In genomic region chr11:102761309-102762210, GRCm38 (mm10) we compare ENCODE assay signal across 8 mouse cellular contexts. TPM values are rescaled to one million over a fixed set of nuclear protein-coding genes. Genes with fewer than 3 reads are reported as not detected.
A peak's percentile ranks its signal among the peaks of the same experiment; 100 is the strongest.
DNase-seq lines count a peak whose midpoint lies in the region; ATAC-seq and TF ChIP-seq lines count a peak whose summit lies in the region.

TSS of gene Adam11 (plus strand) at chr11:102761439.

- peak; percentile 51 for ATAC-seq in heart, embryonic 15.5 days (replicated peaks; ENCODE audit: insufficient number of reproducible peaks, insufficient read depth, low FRiP score, low read depth)
- ATAC-seq in intestine, embryonic 16.5 days = peak; percentile 52
- peak; percentile 62 for ATAC-seq in midbrain, embryonic 13.5 days

- intact Hi-C loops in gastrocnemius, postnatal 14 days (cut with DNase I; ENCODE audit: low total_unique reads) = no loop called here

- peaks cover 34% of the 10 kb centered on the region for H3K4me1 ChIP-seq in heart, embryonic 15.5 days (replicated peaks)
- H3K4me1 ChIP-seq in E14TG2a.4 (replicated peaks; ENCODE audit: low read depth, low read length) = peaks cover 25% of the 10 kb centered on the region
- peaks cover 6% of the 10 kb centered on the region for H3K4me1 ChIP-seq in intestine, embryonic 16.5 days (ENCODE audit: control insufficient read depth, insufficient read depth, low read length)
- peaks cover 26% of the 10 kb centered on the region for H3K4me1 ChIP-seq in midbrain, embryonic 13.5 days (replicated peaks)

- H3K9me3 ChIP-seq in heart, embryonic 15.5 days (replicated peaks) = no peaks in the 10 kb centered on the region
- H3K9me3 ChIP-seq in E14TG2a.4 (ENCODE audit: low read length) = no peaks in the 10 kb centered on the region
- H3K9me3 ChIP-seq in intestine, embryonic 16.5 days (ENCODE audit: control insufficient read depth, low read length) = no peaks in the 10 kb centered on the region
- no peaks in the 10 kb centered on the region for H3K9me3 ChIP-seq in midbrain, embryonic 13.5 days

- peaks cover 21% of the 10 kb centered on the region for H3K27me3 ChIP-seq in heart, embryonic 15.5 days
- peaks cover 84% of the 10 kb centered on the region for H3K27me3 ChIP-seq in E14TG2a.4 (ENCODE audit: insufficient read depth, low read length)
- peaks cover 14% of the 10 kb centered on the region; the same call in 1 of the 2 replicates for H3K27me3 ChIP-seq in intestine, embryonic 16.5 days (replicated peaks; ENCODE audit: control insufficient read depth, insufficient read depth, low read length)
- H3K27me3 ChIP-seq in midbrain, embryonic 13.5 days = peaks cover 13% of the 10 kb centered on the region; the same call in 1 of the 2 replicates

- no peak for TF ChIP-seq CTCF in E14TG2a.4 (conservative IDR thresholded peaks at IDR 0.05; ENCODE audit: low read length)

- DNase-seq in heart, adult 18-20 months = no peak
- peak; percentile 70 to 80 for DNase-seq in cerebellum, postnatal 25 days
- DNase-seq in urinary bladder, postnatal 25 days (ENCODE audit: low spot score) = no peak
- DNase-seq in gastrocnemius, postnatal 14 days = no peak

- peak within 1 kb of the TSS; percentile 78 for H3K9ac ChIP-seq in heart, embryonic 15.5 days
- peak within 1 kb of the TSS; percentile 67 for H3K9ac ChIP-seq in intestine, embryonic 16.5 days (ENCODE audit: low read depth, low read length)
- peak within 1 kb of the TSS; percentile 88 for H3K9ac ChIP-seq in midbrain, embryonic 13.5 days (replicated peaks)

- peak within 1 kb of the TSS; percentile 31; the same call in 1 of the 2 replicates for H3K27ac ChIP-seq in heart, embryonic 15.5 days
- no peak within 1 kb of the TSS for H3K27ac ChIP-seq in intestine, embryonic 16.5 days (ENCODE audit: low read length)
- peak within 1 kb of the TSS; percentile 56 for H3K27ac ChIP-seq in midbrain, embryonic 13.5 days

- peak within 1 kb of the TSS; percentile 68 for H3K4me3 ChIP-seq in heart, embryonic 15.5 days
- peak within 1 kb of the TSS; percentile 81 for H3K4me3 ChIP-seq in E14TG2a.4 (replicated peaks; ENCODE audit: low read length)
- H3K4me3 ChIP-seq in intestine, embryonic 16.5 days (ENCODE audit: low read length) = peak within 1 kb of the TSS; percentile 65
- peak within 1 kb of the TSS; percentile 65 for H3K4me3 ChIP-seq in midbrain, embryonic 13.5 days (replicated peaks)

- H3K36me3 ChIP-seq in heart, embryonic 15.5 days = no peaks in the 10 kb centered on the region
- no peaks in the 10 kb centered on the region for H3K36me3 ChIP-seq in E14TG2a.4 (ENCODE audit: insufficient read depth, low read length)
- H3K36me3 ChIP-seq in intestine, embryonic 16.5 days (ENCODE audit: control insufficient read depth, insufficient read depth, low read length) = no peaks in the 10 kb centered on the region
- no peaks in the 10 kb centered on the region for H3K36me3 ChIP-seq in midbrain, embryonic 13.5 days

- under 1% methylated on average over 70 of the region's 76 CpGs for WGBS in heart, embryonic 15.5 days
- 1% methylated on average over 51 of the region's 76 CpGs for WGBS in intestine, embryonic 16.5 days
- WGBS in midbrain, embryonic 13.5 days = under 1% methylated on average over 55 of the region's 76 CpGs

- H3K4me2 ChIP-seq in heart, embryonic 15.5 days = peak within 1 kb of the TSS; percentile 99
- peak within 1 kb of the TSS; percentile 100 for H3K4me2 ChIP-seq in intestine, embryonic 16.5 days (ENCODE audit: low read depth, low read length)
- H3K4me2 ChIP-seq in midbrain, embryonic 13.5 days (replicated peaks) = peak within 1 kb of the TSS; percentile 89

RNA-seq across cellular contexts. Expression of gene Adam11, which starts in this region (rescaled TPM):
- polyA plus RNA-seq in heart, embryonic 15.5 days (2015; fragmentation: Nextera tagmentation; extraction: Ambion mirVana) = 5.5 and 6.7 TPM in 2 replicates
- 1 to 10 TPM; 6.6 to 7.5 TPM for total RNA-seq in heart, adult 18-20 months (2021)
- 2.4 and 3.1 TPM in 2 replicates for polyA plus RNA-seq in intestine, embryonic 16.5 days (2015; fragmentation: Nextera tagmentation; extraction: Ambion mirVana)
- polyA plus RNA-seq in midbrain, embryonic 13.5 days (2015; fragmentation: Nextera tagmentation; extraction: Ambion mirVana) = 31.8 and 32.8 TPM in 2 replicates
- 1 to 10 TPM in 1 of 2 experiments, under 1 TPM in 1; 0.84 to 1.4 TPM for total RNA-seq in gastrocnemius, postnatal 14 days (2021)

Comparison
In these comparisons a context has a peak if more than half of its experiments do, and no peak if none do; other contexts are left out.
1. DNase-seq: peak in cerebellum, postnatal 25 days (2 of 2); none in heart, adult 18-20 months (0 of 2), urinary bladder, postnatal 25 days (single experiment) and gastrocnemius, postnatal 14 days (single experiment).
2. Peak in every context shown above with its lines, with median percentiles within 50 percentile points of each other: ATAC-seq, H3K4me2 ChIP-seq, H3K4me3 ChIP-seq and H3K9ac ChIP-seq.